ENCODE assay signal across 9 mouse cellular contexts in genomic region chr4:13300261-13300683, GRCm38 (mm10).
DNase-seq lines count a peak whose midpoint lies in the region; ATAC-seq lines count a peak whose summit lies in the region.
"Had no signal": no experiment of that assay in that cellular context is flagged by ENCODE, and none has a peak within 500 bp of the region (broad histone marks: within the 10 kb centered on the region; RNA-seq: fewer than 3 reads in every experiment).

No protein-coding gene starts in this region.

- WGBS in forebrain, embryonic 11.5 days = 8% methylated on average over 3 of the region's 3 CpGs
- WGBS in forebrain, embryonic 16.5 days = 14% methylated on average over 3 of the region's 3 CpGs
- WGBS in midbrain, embryonic 11.5 days = 11% methylated on average over 3 of the region's 3 CpGs
- 13% methylated on average over 3 of the region's 3 CpGs for WGBS in midbrain, embryonic 16.5 days
- 21% methylated on average over 3 of the region's 3 CpGs for WGBS in forebrain, embryonic 14.5 days

- H3K27me3 ChIP-seq in forebrain, embryonic 11.5 days (ENCODE audit: control insufficient read depth, insufficient read depth, low read length) = no peaks in the 10 kb centered on the region
- 0 out of 2 replicates have a peak, but pooled peaks cover 2% of the 10 kb centered on the region for H3K27me3 ChIP-seq in forebrain, embryonic 16.5 days (replicated peaks; ENCODE audit: control insufficient read depth, insufficient read depth, low read length)
- H3K27me3 ChIP-seq in midbrain, embryonic 11.5 days (ENCODE audit: control insufficient read depth, insufficient read depth, low read length) = no peaks in the 10 kb centered on the region
- no peaks in the 10 kb centered on the region for H3K27me3 ChIP-seq in midbrain, embryonic 16.5 days (ENCODE audit: control insufficient read depth, insufficient read depth, low read depth, low read length)
- no peaks in the 10 kb centered on the region for H3K27me3 ChIP-seq in forebrain, embryonic 14.5 days (replicated peaks; ENCODE audit: control insufficient read depth, insufficient read depth, low read length)

- H3K27ac ChIP-seq in forebrain, embryonic 11.5 days (ENCODE audit: low read depth, low read length) = no peak overlapping the region
- no peak overlapping the region for H3K27ac ChIP-seq in forebrain, embryonic 16.5 days (ENCODE audit: low read length)
- H3K27ac ChIP-seq in midbrain, embryonic 11.5 days (ENCODE audit: low read depth, low read length) = no peak overlapping the region; the same call in 1 of the 2 replicates
- H3K27ac ChIP-seq in midbrain, embryonic 16.5 days (ENCODE audit: low read length) = no peak overlapping the region
- no peak overlapping the region for H3K27ac ChIP-seq in forebrain, embryonic 14.5 days (ENCODE audit: low read depth, low read length)

- no peak overlapping the region for H3K4me2 ChIP-seq in forebrain, embryonic 11.5 days (ENCODE audit: low read depth, low read length, severe bottlenecking)
- H3K4me2 ChIP-seq in forebrain, embryonic 16.5 days (ENCODE audit: low read length) = no peak overlapping the region
- no peak overlapping the region for H3K4me2 ChIP-seq in midbrain, embryonic 11.5 days
- H3K4me2 ChIP-seq in midbrain, embryonic 16.5 days (ENCODE audit: low read length) = no peak overlapping the region
- H3K4me2 ChIP-seq in forebrain, embryonic 14.5 days (ENCODE audit: low read length) = no peak overlapping the region

- H3K9me3 ChIP-seq in forebrain, embryonic 11.5 days (ENCODE audit: control insufficient read depth, low read length) = no peaks in the 10 kb centered on the region
- H3K9me3 ChIP-seq in forebrain, embryonic 16.5 days (ENCODE audit: control insufficient read depth, low read length) = no peaks in the 10 kb centered on the region
- no peaks in the 10 kb centered on the region for H3K9me3 ChIP-seq in midbrain, embryonic 11.5 days (ENCODE audit: control insufficient read depth, low read length)
- H3K9me3 ChIP-seq in midbrain, embryonic 16.5 days (replicated peaks; ENCODE audit: control insufficient read depth, low read length, poor library complexity, severe bottlenecking) = no peaks in the 10 kb centered on the region
- H3K9me3 ChIP-seq in forebrain, embryonic 14.5 days (replicated peaks; ENCODE audit: control insufficient read depth, low read length) = no peaks in the 10 kb centered on the region

- H3K9ac ChIP-seq in forebrain, embryonic 11.5 days (ENCODE audit: low read length) = no peak overlapping the region
- no peak overlapping the region for H3K9ac ChIP-seq in forebrain, embryonic 16.5 days (replicated peaks; ENCODE audit: low read depth, low read length)
- H3K9ac ChIP-seq in midbrain, embryonic 11.5 days (ENCODE audit: low read length) = no peak overlapping the region
- H3K9ac ChIP-seq in midbrain, embryonic 16.5 days (ENCODE audit: low read depth, low read length) = no peak overlapping the region
- no peak overlapping the region for H3K9ac ChIP-seq in forebrain, embryonic 14.5 days (ENCODE audit: low read length)

- H3K36me3 ChIP-seq in forebrain, embryonic 11.5 days (ENCODE audit: control insufficient read depth, insufficient read depth, low read length) = no peaks in the 10 kb centered on the region
- no peaks in the 10 kb centered on the region for H3K36me3 ChIP-seq in forebrain, embryonic 16.5 days (ENCODE audit: control insufficient read depth, insufficient read depth)
- no peaks in the 10 kb centered on the region for H3K36me3 ChIP-seq in midbrain, embryonic 11.5 days (ENCODE audit: control insufficient read depth, insufficient read depth, low read length)
- H3K36me3 ChIP-seq in midbrain, embryonic 16.5 days (ENCODE audit: control insufficient read depth, insufficient read depth, low read length) = no peaks in the 10 kb centered on the region
- no peaks in the 10 kb centered on the region for H3K36me3 ChIP-seq in forebrain, embryonic 14.5 days (ENCODE audit: control insufficient read depth, insufficient read depth, low read length)

- H3K4me1 ChIP-seq in forebrain, embryonic 11.5 days (replicated peaks; ENCODE audit: control insufficient read depth, insufficient read depth, low read length) = peaks cover 7% of the 10 kb centered on the region; the same call in 1 of the 2 replicates
- peaks cover 7% of the 10 kb centered on the region; the same call in 1 of the 2 replicates for H3K4me1 ChIP-seq in forebrain, embryonic 16.5 days (replicated peaks; ENCODE audit: control insufficient read depth, insufficient read depth, low read length)
- H3K4me1 ChIP-seq in midbrain, embryonic 11.5 days (ENCODE audit: control insufficient read depth, insufficient read depth, low read length) = peaks cover 16% of the 10 kb centered on the region
- peaks cover 2% of the 10 kb centered on the region; the same call in 1 of the 2 replicates for H3K4me1 ChIP-seq in midbrain, embryonic 16.5 days (ENCODE audit: control insufficient read depth, insufficient read depth, low read length)
- peaks cover 6% of the 10 kb centered on the region for H3K4me1 ChIP-seq in forebrain, embryonic 14.5 days (ENCODE audit: control insufficient read depth, insufficient read depth, low read length)

- peak; percentile 79 for ATAC-seq in forebrain, embryonic 11.5 days (replicated peaks; ENCODE audit: low FRiP score)
- no peak for ATAC-seq in forebrain, embryonic 16.5 days
- peak; percentile 90 for ATAC-seq in midbrain, embryonic 11.5 days (ENCODE audit: low FRiP score)
- no peak for ATAC-seq in midbrain, embryonic 16.5 days
- peak; percentile 73; the same call in 1 of the 2 replicates for ATAC-seq in forebrain, embryonic 14.5 days

- no peak overlapping the region for H3K4me3 ChIP-seq in forebrain, embryonic 11.5 days (ENCODE audit: low read depth, low read length)
- H3K4me3 ChIP-seq in forebrain, embryonic 16.5 days (replicated peaks; ENCODE audit: low read length) = no peak overlapping the region
- H3K4me3 ChIP-seq in midbrain, embryonic 11.5 days (ENCODE audit: low read depth, low read length) = no peak overlapping the region
- no peak overlapping the region for H3K4me3 ChIP-seq in midbrain, embryonic 16.5 days (ENCODE audit: low read depth, low read length)
- H3K4me3 ChIP-seq in forebrain, embryonic 14.5 days (ENCODE audit: low read depth, low read length) = no peak overlapping the region

- DNase-seq in forebrain, embryonic 11.5 days (ENCODE audit: low spot score) = no peak
- DNase-seq in midbrain, embryonic 11.5 days (ENCODE audit: low spot score, missing footprints) = peak; percentile 88
- peak; percentile 62 for DNase-seq in forebrain, embryonic 14.5 days (ENCODE audit: low spot score)
- peak; percentile 75 for DNase-seq in retina, postnatal 1 day
- DNase-seq in lung, postnatal 36 days = no peak
- no peak for DNase-seq in frontal cortex, postnatal 14 days (ENCODE audit: low spot score in 2 of 2)
- DNase-seq: kidney, adult 18-20 months had no signal

Comparison
In these comparisons a context has a peak if more than half of its experiments do, and no peak if none do; other contexts are left out.
1. ATAC-seq: peak in forebrain, embryonic 11.5 days (single experiment), midbrain, embryonic 11.5 days (single experiment) and forebrain, embryonic 14.5 days (single experiment); none in forebrain, embryonic 16.5 days (single experiment) and midbrain, embryonic 16.5 days (single experiment).
2. DNase-seq: peak in midbrain, embryonic 11.5 days (single experiment), forebrain, embryonic 14.5 days (single experiment) and retina, postnatal 1 day (single experiment); none in forebrain, embryonic 11.5 days (single experiment), lung, postnatal 36 days (single experiment) and frontal cortex, postnatal 14 days (0 of 2).